Mouse (Mus musculus) MEL (cell line): ENCODE results near the gene Ankrd44. TPM values are rescaled to one million over a fixed set of nuclear protein-coding genes. Genes with fewer than 3 reads are reported as not detected.

Experiments
- DNase-seq: peaks from one replicate; pipeline ENCODE4 v3.0.0; 2011; ENCODE audit warnings: low read depth, low spot score
- H3K27ac ChIP-seq: 2 replicates; pipeline ENCODE4 v1.5.1; 2012; ENCODE audit warnings: low read depth, mild to moderate bottlenecking, control low read depth, low read length, moderate library complexity; ENCODE audit not compliant: control insufficient read depth
- H3K27me3 ChIP-seq, 2 experiments: fragments of 150-350 bp in 1 of 2; sonication (generic) in 1 of 2; 2 replicates each; pipeline ENCODE4 v1.6.1; 2012; ENCODE audit warnings: low read length in 2 of 2, mild to moderate bottlenecking in 2 of 2, improper control_type of control experiment in 1 of 2, moderate library complexity in 1 of 2; ENCODE audit not compliant: insufficient read depth in 2 of 2, control insufficient read depth in 1 of 2
- H3K36me3 ChIP-seq, 2 experiments: 2 replicates each; pipeline ENCODE4 v1.6.1; 2012 to 2014; ENCODE audit warnings: low read length in 2 of 2, improper control_type of control experiment in 1 of 2, inconsistent platforms in 1 of 2, mild to moderate bottlenecking in 1 of 2; ENCODE audit not compliant: insufficient read depth in 2 of 2, control insufficient read depth in 1 of 2
- H3K4me1 ChIP-seq, 2 experiments: fragments of 150-350 bp in 1 of 2; sonication (generic) in 1 of 2; 2 replicates each; pipeline ENCODE4 v1.6.1; 2012; ENCODE audit warnings: low read length in 2 of 2, improper control_type of control experiment in 1 of 2, mild to moderate bottlenecking in 1 of 2; ENCODE audit not compliant: insufficient read depth in 2 of 2, control insufficient read depth in 1 of 2
- H3K4me3 ChIP-seq, 2 experiments: fragments of 150-350 bp in 1 of 2; sonication (generic) in 1 of 2; 2 replicates each; pipeline ENCODE4 v1.5.1; 2012; ENCODE audit warnings: low read depth in 2 of 2, low read length in 2 of 2, mild to moderate bottlenecking in 2 of 2, moderate library complexity in 2 of 2, control low read depth in 1 of 2, improper control_type of control experiment in 1 of 2; ENCODE audit not compliant: control insufficient read depth in 1 of 2, insufficient read depth in 1 of 2
- H3K79me2 ChIP-seq: 2 replicates; pipeline ENCODE4 v1.6.1; 2012; ENCODE audit warnings: mild to moderate bottlenecking, low read length, moderate library complexity; ENCODE audit not compliant: control insufficient read depth, poor library complexity, insufficient read depth
- H3K9ac ChIP-seq: 2 replicates; pipeline ENCODE4 v1.6.1; 2012; ENCODE audit warnings: low read depth, mild to moderate bottlenecking, control low read depth, low read length, moderate library complexity; ENCODE audit not compliant: control insufficient read depth, poor library complexity, severe bottlenecking
- H3K9me3 ChIP-seq: fragments of 150-350 bp; sonication (generic); replicated peaks from 2 replicates; pipeline ENCODE4 v1.6.1; 2012; ENCODE audit warnings: mild to moderate bottlenecking, low read length, improper control_type of control experiment, moderate library complexity; ENCODE audit not compliant: insufficient read depth
- CHD1 ChIP-seq: IDR thresholded peaks from 2 replicates; pipeline ENCODE4 v1.6.1; 2012; ENCODE audit warnings: low read depth, mild to moderate bottlenecking, inconsistent platforms, low read length, improper control_type of control experiment
- CHD2 ChIP-seq: IDR thresholded peaks from 2 replicates; pipeline ENCODE4 v1.6.1; 2011; ENCODE audit warnings: low read length, improper control_type of control experiment
- CTCF ChIP-seq, 3 experiments: IDR thresholded peaks in 2 of 3; conservative IDR thresholded peaks in 1 of 3; 2 replicates each; pipeline ENCODE4 v1.5.1; 2011 to 2012; ENCODE audit warnings: low read length in 3 of 3, low read depth in 2 of 3, mild to moderate bottlenecking in 2 of 3, improper control_type of control experiment in 1 of 3, inconsistent platforms in 1 of 3, mixed read lengths in 1 of 3, moderate library complexity in 1 of 3; ENCODE audit not compliant: control insufficient read depth in 1 of 3, insufficient read depth in 1 of 3, poor library complexity in 1 of 3, severe bottlenecking in 1 of 3
- ELF1 ChIP-seq: IDR thresholded peaks from 2 replicates; pipeline ENCODE4 v1.6.1; 2014; ENCODE audit warnings: low read depth, mild to moderate bottlenecking, inconsistent platforms, low read length, improper control_type of control experiment, moderate library complexity
- EP300 ChIP-seq, 2 experiments: IDR thresholded peaks; 2 replicates each; pipeline ENCODE4 v1.6.1; 2011; ENCODE audit warnings: improper control_type of control experiment in 2 of 2, low read length in 2 of 2, low read depth in 1 of 2, mild to moderate bottlenecking in 1 of 2
- ETS1 ChIP-seq: IDR thresholded peaks from 2 replicates; pipeline ENCODE4 v1.6.1; 2012; ENCODE audit warnings: low read depth, mild to moderate bottlenecking, inconsistent platforms, low read length, improper control_type of control experiment, moderate library complexity
- GABPA ChIP-seq: IDR thresholded peaks from 2 replicates; pipeline ENCODE4 v1.6.1; 2012; ENCODE audit warnings: low read depth, mild to moderate bottlenecking, inconsistent platforms, low read length, improper control_type of control experiment, moderate library complexity
- GATA1 ChIP-seq: IDR thresholded peaks from 2 replicates; pipeline ENCODE4 v1.6.1; 2011; ENCODE audit warnings: low read depth, low read length, improper control_type of control experiment
- HCFC1 ChIP-seq: IDR thresholded peaks from 2 replicates; pipeline ENCODE4 v1.6.1; 2012; ENCODE audit warnings: low read depth, mild to moderate bottlenecking, inconsistent platforms, low read length, improper control_type of control experiment, moderate library complexity
- MAFK ChIP-seq: IDR thresholded peaks from 2 replicates; pipeline ENCODE4 v1.6.1; 2011; ENCODE audit warnings: low read depth, mild to moderate bottlenecking, low read length, improper control_type of control experiment, borderline replicate concordance
- MAZ ChIP-seq: IDR thresholded peaks from 2 replicates; pipeline ENCODE4 v1.6.1; 2012; ENCODE audit warnings: low read depth, mild to moderate bottlenecking, inconsistent platforms, low read length, improper control_type of control experiment
- MXI1 ChIP-seq: IDR thresholded peaks from 2 replicates; pipeline ENCODE4 v1.6.1; 2011; ENCODE audit warnings: mild to moderate bottlenecking, low read depth, low read length, improper control_type of control experiment
- MYB ChIP-seq: IDR thresholded peaks from 2 replicates; pipeline ENCODE4 v1.6.1; 2011; ENCODE audit warnings: mild to moderate bottlenecking, low read depth, low read length, improper control_type of control experiment
- POLR2A ChIP-seq, 2 experiments: IDR thresholded peaks; 2 replicates each; pipeline ENCODE4 v1.6.1; 2011 to 2012; ENCODE audit warnings: low read length in 2 of 2, mild to moderate bottlenecking in 2 of 2, control low read depth in 1 of 2, improper control_type of control experiment in 1 of 2, low read depth in 1 of 2, moderate library complexity in 1 of 2; ENCODE audit not compliant: control insufficient read depth in 1 of 2, insufficient read depth in 1 of 2, poor library complexity in 1 of 2
- RAD21 ChIP-seq: IDR thresholded peaks from 2 replicates; pipeline ENCODE4 v1.6.1; 2011; ENCODE audit warnings: mild to moderate bottlenecking, low read depth, low read length, improper control_type of control experiment
- RCOR1 ChIP-seq: IDR thresholded peaks from 2 replicates; pipeline ENCODE4 v1.6.1; 2012; ENCODE audit warnings: low read depth, mild to moderate bottlenecking, inconsistent platforms, low read length, improper control_type of control experiment
- SMC3 ChIP-seq: IDR thresholded peaks from 2 replicates; pipeline ENCODE4 v1.6.1; 2011; ENCODE audit warnings: low read depth, low read length, improper control_type of control experiment
- TAL1 ChIP-seq: IDR thresholded peaks from 2 replicates; pipeline ENCODE4 v1.6.1; 2012; ENCODE audit warnings: mild to moderate bottlenecking, inconsistent platforms, low read length, moderate library complexity, mixed read lengths
- USF1 ChIP-seq: IDR thresholded peaks from 2 replicates; pipeline ENCODE4 v1.6.1; 2014; ENCODE audit warnings: low read depth, mild to moderate bottlenecking, inconsistent platforms, low read length, improper control_type of control experiment, moderate library complexity
- ZMIZ1 ChIP-seq: IDR thresholded peaks from 2 replicates; pipeline ENCODE4 v1.6.1; 2012; ENCODE audit warnings: low read depth, mild to moderate bottlenecking, inconsistent platforms, low read length, improper control_type of control experiment, moderate library complexity
- polyA plus RNA-seq, 2 experiments: library from polyadenylated mRNA; stranded (reverse) in 1 of 2; unstranded in 1 of 2; fragments of >175 nt in 1 of 2; fragments of >200 nt in 1 of 2; gene quantifications; 2 replicates each; pipeline versions ENCODE4 v1.2.1 to v1.2.4; 2012; ENCODE audit warnings: low replicate concordance in 2 of 2, low read depth in 1 of 2; ENCODE audit not compliant: insufficient read length in 2 of 2, insufficient read depth in 1 of 2, missing spikeins in 1 of 2
- total RNA-seq: library from RNA; depleted of rRNA; stranded (reverse); fragments of 300-350 nt; gene quantifications from 2 replicates; pipeline ENCODE4 v1.2.3, GENCODE M21; 2012; rRNA removed

Gene Ankrd44
- total and polyA plus RNA-seq, 3 experiments: 2.3 to 4.4 TPM; not detected in 1

DNA sequence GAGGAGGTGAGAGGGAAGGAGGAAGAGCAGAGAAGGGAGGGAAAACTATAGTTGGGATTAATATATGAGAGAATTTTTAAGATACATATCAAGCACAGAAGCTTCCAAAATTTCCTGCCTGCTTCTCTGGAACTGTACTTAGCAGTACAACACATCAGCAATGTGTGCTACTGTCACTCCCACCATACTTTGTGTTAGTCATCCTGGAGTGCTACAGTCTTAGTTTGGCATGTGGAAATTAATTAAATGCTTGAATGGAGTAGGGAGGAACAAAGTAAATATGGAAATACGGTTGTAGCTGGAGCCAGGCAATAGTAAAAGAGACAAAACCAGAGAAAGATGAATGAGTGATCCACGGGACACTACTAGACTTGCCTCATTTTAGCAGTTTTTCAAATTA, 330.0 kb downstream of the Ankrd44 start:
- no peaks in the 10 kb centered on the region for H3K9me3 ChIP-seq
- no peaks in the 10 kb centered on the region for H3K79me2 ChIP-seq
- H3K9ac ChIP-seq: no peak overlapping the region
- no peak overlapping the region for H3K27ac ChIP-seq
- no peak overlapping the region for H3K4me3 ChIP-seq
- TF ChIP-seq SMC3: no peak
- TF ChIP-seq CTCF (IDR thresholded peaks at IDR 0.05 in 2 of 3, conservative IDR thresholded peaks at IDR 0.05 in 1 of 3; ENCODE audit: control insufficient read depth in 1 of 3, insufficient read depth in 1 of 3, low read depth in 2 of 3, low read length in 3 of 3, poor library complexity in 1 of 3, severe bottlenecking in 1 of 3): no peak
- no peak for TF ChIP-seq EP300 (IDR thresholded peaks at IDR 0.05; ENCODE audit: low read depth in 1 of 2, low read length in 2 of 2)
- no peak for TF ChIP-seq MAFK
- TF ChIP-seq HCFC1: no peak
- no peak for TF ChIP-seq USF1
- no peak for TF ChIP-seq MYB
- no peak for TF ChIP-seq ETS1
- TF ChIP-seq GABPA: no peak
- TF ChIP-seq POLR2A (IDR thresholded peaks at IDR 0.05; ENCODE audit: control insufficient read depth in 1 of 2, insufficient read depth in 1 of 2, low read depth in 1 of 2, low read length in 2 of 2, poor library complexity in 1 of 2): no peak
- no peak for TF ChIP-seq TAL1
- no peak for TF ChIP-seq MAZ
- no peak for TF ChIP-seq RCOR1
- TF ChIP-seq GATA1: no peak
- no peak for TF ChIP-seq CHD1
- no peak for TF ChIP-seq CHD2
- no peak for TF ChIP-seq RAD21
- TF ChIP-seq MXI1: no peak
- TF ChIP-seq ZMIZ1: no peak
- no peak for TF ChIP-seq ELF1
- no peaks in the 10 kb centered on the region for H3K27me3 ChIP-seq
- DNase-seq: no peak
- H3K36me3 ChIP-seq: no peaks in the 10 kb centered on the region
- H3K4me1 ChIP-seq: no peaks in the 10 kb centered on the region

Other genes starting within 250 kb of the Ankrd44 start
- gene Sf3b1, start 101.1 kb upstream of the Ankrd44 start, total RNA-seq: 118 and 135 TPM in 2 replicates
- gene Sf3b1, start 101.1 kb upstream of the Ankrd44 start, polyA plus RNA-seq: 100 to 1,000 TPM; 111 to 167 TPM
- gene Coq10b, start 126.4 kb upstream of the Ankrd44 start, total RNA-seq: 9.0 and 13.4 TPM in 2 replicates
- 10 to 100 TPM in 1 of 2 experiments, 1 to 10 TPM in 1; 9.8 to 84.6 TPM for gene Coq10b, start 126.4 kb upstream of the Ankrd44 start, polyA plus RNA-seq
- 883 and 942 TPM in 2 replicates for gene Hspe1, start 161.7 kb upstream of the Ankrd44 start, total RNA-seq
- gene Hspe1, start 161.7 kb upstream of the Ankrd44 start, polyA plus RNA-seq: 100 to 1,000 TPM in 1 of 2 experiments, not detected in 1; 752 TPM
- gene Hspd1, start 161.9 kb upstream of the Ankrd44 start, total RNA-seq: 775 and 808 TPM in 2 replicates
- 100 to 1,000 TPM; 306 to 885 TPM for gene Hspd1, start 161.9 kb upstream of the Ankrd44 start, polyA plus RNA-seq
- 20.7 and 22.0 TPM in 2 replicates for gene Mob4, start 204.8 kb upstream of the Ankrd44 start, total RNA-seq
- 10 to 100 TPM; 26.6 to 62.1 TPM for gene Mob4, start 204.8 kb upstream of the Ankrd44 start, polyA plus RNA-seq